Mouse (Mus musculus) Patski (cell line): ENCODE measurements around the gene F2. TPM values are rescaled to one million over a fixed set of nuclear protein-coding genes. Genes with fewer than 3 reads are reported as not detected.
A peak's percentile ranks its signal among the peaks of the same experiment; 100 is the strongest.
"Not testable (repeated sequence)": the region's sequence is repeated elsewhere in the genome, so short reads cannot be mapped to it uniquely, and the experiment has no call there.

ENCODE experiments used
- ATAC-seq: fragments of 100-300 bp; one replicate; pipeline ENCODE4 v1.8.0; 2021
- CTCF ChIA-PET: fragments of 350-600 bp; sonication (Branson Sonifier 250); formaldehyde crosslinking; loops from one replicate; lab custom pipeline; 2022; ENCODE audit warnings: inconsistent platforms; lab: Charles Lee
- POLR2A ChIA-PET: fragments of 350-600 bp; sonication (Branson Sonifier 250); formaldehyde crosslinking; loops from one replicate; lab custom pipeline; 2022; ENCODE audit warnings: antibody characterized with exemption, inconsistent platforms; lab: Charles Lee
- DNase-seq: peaks from one replicate; pipeline ENCODE4 v3.0.0-alpha.2; 2011; ENCODE audit warnings: low read depth, low spot score
- H3K27me3 ChIP-seq: fragments of 371-371 bp; one replicate; pipeline ENCODE4 v1.5.1; 2021
- CTCF ChIP-seq: fragments of 100-300 bp; IDR thresholded peaks from one replicate; pipeline ENCODE4 v1.5.1; 2021
- in situ Hi-C: fragments of 300-500 bp; cut with MboI; formaldehyde crosslinking; loops from 3 replicates; pipeline ENCODE4 v1.11.1; 2018; ENCODE audit warnings: low pct_unique_long_range_greater_than_20kb, mixed read lengths
- polyA plus RNA-seq: library from polyadenylated mRNA; unstranded; gene quantifications from one replicate; pipeline ENCODE4 v1.2.3, GENCODE M21; 2021

Gene F2
- polyA plus RNA-seq, 1 experiment from 2014 or later: not detected

DNA sequence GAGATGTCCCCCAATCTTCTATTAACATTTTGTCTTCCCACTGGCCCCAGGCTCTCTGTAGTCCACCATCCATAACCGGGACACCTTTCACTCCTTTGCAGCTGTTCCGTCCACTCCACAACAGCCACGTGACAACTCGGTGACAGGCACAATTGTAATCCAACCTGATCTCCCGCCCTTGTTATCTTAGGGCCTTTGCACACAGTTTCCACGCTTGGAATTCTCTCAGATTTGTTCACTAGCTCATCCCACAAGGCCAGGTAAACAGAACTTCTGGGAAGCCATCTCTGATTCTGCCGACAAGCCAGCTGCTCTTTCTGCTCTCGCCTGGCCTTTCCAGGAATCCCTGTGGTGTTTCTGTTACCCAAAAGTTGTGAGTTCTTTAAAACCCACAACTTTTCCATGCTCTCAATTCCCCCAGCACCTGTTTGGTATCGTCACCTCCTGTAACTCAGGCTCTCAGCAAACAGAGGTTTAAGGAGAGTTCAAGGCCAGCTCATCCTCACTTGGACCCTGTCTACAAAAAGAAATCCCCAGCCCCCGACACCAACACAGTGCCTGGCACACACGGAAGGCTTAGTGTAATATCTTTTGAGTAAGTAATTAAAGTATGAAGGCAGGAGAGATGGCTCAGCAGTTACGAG is 2.8 kb downstream of the F2 start:
- TF ChIP-seq CTCF: no peak
- in situ Hi-C loops: no loop called here
- POLR2A ChIA-PET: no interaction called here
- ATAC-seq: no peak
- no peaks in the 10 kb centered on the region for H3K27me3 ChIP-seq
- CTCF ChIA-PET: interaction anchor here (1.1 to 1.2 kb wide), 2 partner anchors 11 to 13 kb away, joined by 3 to 5 read pairs; no protein-coding TSS in a partner anchor
- no peak for DNase-seq

DNA sequence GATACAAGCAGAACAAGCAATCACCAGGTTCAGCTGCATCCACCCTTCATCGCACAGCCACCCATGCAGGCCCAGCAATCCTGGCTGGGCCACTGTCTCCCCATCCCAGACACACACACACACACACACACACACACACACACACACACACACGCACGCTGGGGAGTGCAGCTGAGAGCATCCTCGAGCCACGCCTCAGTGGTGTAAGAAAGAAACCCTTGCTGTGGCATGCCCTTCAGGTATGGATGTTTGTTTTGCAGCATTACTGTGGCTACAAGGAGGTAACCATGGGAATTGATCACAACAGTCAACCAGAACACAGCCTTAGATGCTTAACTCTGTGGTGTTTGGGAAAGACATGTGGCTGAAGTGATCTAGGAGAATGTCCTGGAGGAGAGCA is 3.9 kb downstream of the F2 start:
- H3K27me3 ChIP-seq: no peaks in the 10 kb centered on the region
- ChIA-PET CTCF (no interaction called here), POLR2A (interaction anchor here (0.9 kb wide), 1 partner anchor 9 kb away, joined by 3 read pairs; no protein-coding TSS in a partner anchor)
- TF ChIP-seq CTCF: no peak
- in situ Hi-C loops: no loop called here
- peak; percentile 48 for ATAC-seq
- DNase-seq: no peak

DNA sequence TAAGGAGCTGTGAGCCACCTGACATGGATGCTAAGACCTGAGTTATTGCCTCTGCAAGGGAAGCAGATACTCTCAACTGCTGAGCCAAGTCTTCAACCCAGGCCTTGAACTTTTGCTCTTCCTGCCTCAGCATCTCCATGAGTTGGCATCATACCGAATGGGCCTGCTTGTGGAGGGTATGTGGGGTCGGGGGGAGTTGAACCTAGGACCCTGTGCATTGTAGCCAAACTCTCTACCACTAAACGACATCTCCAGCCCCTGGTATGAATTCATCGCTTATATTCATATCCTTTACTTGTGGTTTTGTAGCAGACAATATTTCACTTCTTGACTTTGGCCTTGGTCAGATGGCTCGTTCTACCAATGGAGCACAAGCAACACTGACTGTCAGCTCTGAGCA is 4.4 kb downstream of the F2 start:
- CTCF ChIA-PET: no interaction called here

DNA sequence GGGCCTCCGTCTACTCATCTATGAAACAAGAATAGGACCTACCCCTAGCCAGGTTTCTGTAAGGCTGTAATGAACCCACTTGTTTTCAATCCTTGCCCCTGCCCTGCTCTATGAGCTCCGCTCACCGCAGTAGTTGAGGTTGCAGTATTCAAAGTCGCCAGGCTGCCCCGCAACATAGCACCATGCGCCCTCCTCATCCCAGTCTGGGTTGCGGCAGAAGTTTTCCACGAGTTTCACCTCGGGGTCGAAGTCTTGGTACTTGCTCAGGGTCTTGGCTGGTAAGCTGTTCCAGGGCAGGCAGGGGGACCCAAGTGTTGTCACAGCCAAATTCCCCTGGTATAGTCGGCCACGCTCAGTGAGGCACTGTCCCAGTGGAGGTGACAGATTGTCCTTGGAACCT is 5.8 kb downstream of the F2 start:
- no peak for TF ChIP-seq CTCF
- CTCF ChIA-PET: no interaction called here
- POLR2A ChIA-PET: no interaction called here
- ATAC-seq: no peak
- DNase-seq: no peak
- in situ Hi-C loops: no loop called here
- no peaks in the 10 kb centered on the region for H3K27me3 ChIP-seq

More for the DNA sequence above, 4.4 kb downstream of the F2 start:
- POLR2A ChIA-PET: interaction anchor here (0.9 kb wide), 1 partner anchor 9 kb away, joined by 3 read pairs; no protein-coding TSS in a partner anchor
- DNase-seq (no peak), ATAC-seq (no peak)
- in situ Hi-C loops: no loop called here
- H3K27me3 ChIP-seq: no peaks in the 10 kb centered on the region
- TF ChIP-seq CTCF: no peak

DNA sequence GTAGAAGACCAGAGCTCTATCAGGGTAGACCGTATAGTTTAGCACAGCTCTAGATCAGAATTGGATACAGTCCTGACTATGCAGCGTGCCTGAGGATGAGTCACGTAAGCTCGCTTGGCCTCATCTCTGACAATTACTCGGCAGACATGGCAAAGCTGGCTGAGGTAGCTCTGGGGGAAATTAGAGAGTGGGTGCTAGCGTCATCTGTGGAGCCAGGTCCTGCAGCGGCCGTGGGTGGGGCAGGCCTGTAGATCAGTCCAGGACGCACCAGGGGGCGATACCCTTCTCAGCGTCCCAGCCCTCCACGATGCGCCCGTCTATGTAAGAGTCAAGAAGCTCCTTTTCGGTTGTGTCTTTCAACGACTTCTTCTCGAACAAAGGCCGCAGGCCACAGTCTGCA is 6.5 kb downstream of the F2 start:
- CTCF ChIA-PET: interaction anchor here (1.4 to 1.5 kb wide), 2 partner anchors 12 to 18 kb away, joined by 3 to 4 read pairs; no protein-coding TSS in a partner anchor
- ATAC-seq: peak; percentile 49
- POLR2A ChIA-PET: no interaction called here
- no peak for DNase-seq
- in situ Hi-C loops: no loop called here
- no peaks in the 10 kb centered on the region for H3K27me3 ChIP-seq
- TF ChIP-seq CTCF: no peak

DNA sequence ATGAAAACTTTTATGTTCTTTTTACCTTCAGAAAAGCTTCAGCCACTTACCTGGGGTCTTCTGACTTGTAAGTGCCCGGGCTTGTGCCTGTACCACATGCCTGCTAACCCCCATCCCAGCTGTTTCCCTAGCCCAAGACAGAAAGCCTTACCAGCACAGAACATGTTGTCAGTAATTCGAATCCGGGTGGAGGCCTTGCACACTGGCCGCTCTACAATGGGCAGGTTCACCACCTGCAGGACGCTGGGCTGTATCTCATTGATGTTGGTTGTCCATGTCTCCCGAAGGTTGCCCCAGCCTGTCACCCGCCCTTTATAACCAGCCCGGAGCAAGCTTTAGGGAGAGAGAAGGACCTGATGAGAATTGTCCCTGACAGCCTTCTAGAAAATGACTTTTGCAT is 8.0 kb downstream of the F2 start:
- in situ Hi-C loops: no loop called here
- ChIA-PET CTCF (interaction anchor here (1.5 kb wide), 1 partner anchor 10 kb away, joined by 4 read pairs; no protein-coding TSS in a partner anchor), POLR2A (no interaction called here)
- H3K27me3 ChIP-seq: no peaks in the 10 kb centered on the region
- ATAC-seq: no peak
- no peak for TF ChIP-seq CTCF
- DNase-seq: no peak

DNA sequence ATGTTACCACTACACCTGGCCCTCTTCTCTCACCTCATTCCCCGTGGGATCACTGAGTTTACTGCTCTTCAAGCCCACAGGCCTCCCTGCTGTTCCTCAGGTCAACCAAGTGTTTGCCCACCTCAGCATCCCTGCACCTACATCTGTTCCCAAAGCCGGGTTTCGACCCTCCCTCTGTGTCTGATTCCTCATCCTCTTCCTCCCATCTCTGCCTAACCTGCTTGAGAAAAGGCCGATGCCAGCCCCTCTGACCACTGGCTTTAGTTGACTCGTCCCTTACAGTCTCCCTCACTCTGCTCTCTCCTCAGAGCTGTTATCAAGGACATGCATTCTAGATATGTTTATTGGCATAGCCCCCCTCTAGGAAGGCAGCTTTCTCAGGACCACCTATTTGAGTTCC is 8.7 kb downstream of the F2 start:
- POLR2A ChIA-PET: no interaction called here
- CTCF ChIA-PET: no interaction called here
- in situ Hi-C loops: no loop called here
- no peaks in the 10 kb centered on the region for H3K27me3 ChIP-seq
- TF ChIP-seq CTCF: no peak
- DNase-seq (no peak), ATAC-seq (no peak)

DNA sequence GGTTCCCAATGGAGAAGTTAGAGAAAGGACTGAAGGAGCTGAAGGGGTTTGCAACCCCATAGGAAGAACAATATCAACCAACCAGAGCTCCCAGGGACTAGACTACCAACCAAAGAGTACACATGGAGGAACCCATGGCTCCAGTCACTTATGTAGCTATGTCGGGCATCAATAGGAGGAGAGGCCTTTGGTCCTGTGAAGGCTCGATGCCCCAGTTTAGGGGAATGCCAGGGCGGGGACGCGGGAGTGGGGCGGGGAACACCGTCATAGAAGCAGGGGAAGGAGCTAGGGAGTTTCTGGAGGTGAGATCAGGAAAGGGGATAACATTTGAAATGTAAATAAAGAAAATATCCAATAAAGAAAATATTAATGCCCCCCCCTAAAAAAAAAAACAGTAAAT is 12.8 kb downstream of the F2 start:
- H3K27me3 ChIP-seq, CTCF ChIA-PET, in situ Hi-C loops, ATAC-seq, POLR2A ChIA-PET, DNase-seq: not testable (repeated sequence)

DNA sequence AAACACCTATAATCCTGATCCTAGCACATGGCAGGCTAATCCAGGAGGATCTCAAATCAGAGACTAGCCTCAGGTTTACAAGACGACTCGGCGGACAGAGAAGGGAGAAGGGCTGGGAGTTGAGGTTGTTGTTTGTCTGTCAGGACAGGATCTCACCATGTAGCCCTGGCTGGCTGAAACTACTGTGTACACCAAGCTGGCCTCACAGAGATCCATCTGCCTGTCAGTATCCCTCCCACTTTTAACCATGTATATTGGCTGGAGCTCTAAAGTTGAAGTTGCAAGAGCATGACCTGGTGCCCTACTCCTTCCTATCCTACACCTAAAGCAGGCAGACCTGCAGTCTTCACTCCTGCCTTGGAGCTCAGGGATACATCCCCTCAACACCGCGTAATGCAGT is 13.9 kb downstream of the F2 start:
- CTCF ChIA-PET: no interaction called here
- no peaks in the 10 kb centered on the region for H3K27me3 ChIP-seq
- no peak for DNase-seq
- ATAC-seq: no peak
- POLR2A ChIA-PET: no interaction called here
- no peak for TF ChIP-seq CTCF
- in situ Hi-C loops: no loop called here

DNA sequence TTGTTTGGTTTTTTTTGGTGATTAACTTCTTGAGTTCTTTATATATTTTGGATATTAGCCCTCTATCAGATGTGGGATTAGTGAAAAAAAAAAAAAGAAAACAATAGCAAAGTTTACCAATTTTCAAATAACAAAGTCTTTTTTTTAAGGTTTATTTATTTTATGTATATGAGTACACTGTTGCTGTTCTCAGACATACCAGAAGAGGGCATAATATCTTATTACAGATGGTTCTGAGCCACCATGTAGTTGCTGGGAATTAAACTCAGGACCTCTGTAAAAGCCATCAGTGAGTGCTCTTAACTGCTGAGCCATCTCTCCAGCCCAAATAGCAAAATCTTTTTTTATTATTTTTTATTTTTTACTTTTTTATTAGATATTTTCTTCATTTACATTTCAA is 26.8 kb downstream of the F2 start:
- TF ChIP-seq CTCF: peak; percentile 26
- CTCF ChIA-PET, H3K27me3 ChIP-seq, in situ Hi-C loops, ATAC-seq, POLR2A ChIA-PET, DNase-seq: not testable (repeated sequence)

DNA sequence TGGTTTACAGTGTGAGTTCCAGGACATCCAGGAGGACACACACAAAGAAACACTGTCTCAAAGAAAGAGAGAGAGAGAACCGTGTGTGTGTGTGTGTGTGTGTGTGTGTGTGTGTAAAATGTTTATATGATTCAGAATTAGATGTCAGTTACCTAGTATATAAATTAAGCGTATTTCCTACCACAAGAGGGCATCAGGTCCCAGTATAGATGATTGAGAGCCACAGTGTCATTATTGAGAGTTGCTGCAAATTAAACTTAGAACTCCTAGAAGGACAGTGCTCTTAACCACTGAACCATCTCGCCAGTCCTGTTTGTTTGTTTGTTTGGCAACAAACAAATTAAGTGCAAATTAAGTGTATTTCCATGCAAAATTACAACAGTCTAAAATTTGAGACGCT is 33.8 kb downstream of the F2 start:
- ChIA-PET POLR2A (no interaction called here), CTCF (no interaction called here)
- DNase-seq (no peak), ATAC-seq (no peak)
- peak; percentile 19 for TF ChIP-seq CTCF
- no peaks in the 10 kb centered on the region for H3K27me3 ChIP-seq
- in situ Hi-C loops: no loop called here
